Mouse (Mus musculus): Measurements from ENCODE around the gene Wdr25. TPM values are rescaled to one million over a fixed set of nuclear protein-coding genes. Genes with fewer than 3 reads are reported as not detected.
A peak's percentile ranks its signal among the peaks of the same experiment; 100 is the strongest.

Gene Wdr25
- total and polyA plus RNA-seq, 3 experiments, result 8.7 to 10.8 TPM; not detected in 1

GRCm38 (mm10) chr12:108953838-108954237 is 60.4 kb downstream of the Wdr25 start:
- Histone ChIP-seq H3K9ac (ENCODE audit: control insufficient read depth, low read depth, low read length, poor library complexity, severe bottlenecking) (no peak overlapping the region), H3K27me3 (ENCODE audit: control insufficient read depth in 1 of 2, insufficient read depth in 2 of 2, low read length in 2 of 2) (no peaks in the 10 kb centered on the region), H3K36me3 (ENCODE audit: control insufficient read depth in 1 of 2, insufficient read depth in 2 of 2, low read length in 2 of 2) (no peaks in the 10 kb centered on the region), H3K9me3 (replicated peaks; ENCODE audit: insufficient read depth, low read length) (no peaks in the 10 kb centered on the region), H3K4me1 (ENCODE audit: control insufficient read depth in 1 of 2, insufficient read depth in 2 of 2, low read length in 2 of 2) (no peaks in the 10 kb centered on the region; a peak in 1 of 4 replicates), H3K27ac (ENCODE audit: control insufficient read depth, low read depth, low read length) (no peak overlapping the region), H3K79me2 (ENCODE audit: control insufficient read depth, insufficient read depth, low read length, poor library complexity) (no peaks in the 10 kb centered on the region), H3K4me3 (ENCODE audit: control insufficient read depth in 1 of 2, insufficient read depth in 1 of 2, low read depth in 2 of 2, low read length in 2 of 2) (no peak overlapping the region)
- TF ChIP-seq CTCF (IDR thresholded peaks at IDR 0.05 in 2 of 3, conservative IDR thresholded peaks at IDR 0.05 in 1 of 3; ENCODE audit: control insufficient read depth in 1 of 3, insufficient read depth in 1 of 3, low read depth in 2 of 3, low read length in 3 of 3, poor library complexity in 1 of 3, severe bottlenecking in 1 of 3) (0 out of 6 replicates have a peak, but pooled peaks of 1 of the 3 experiments have one; percentile 1), ZMIZ1 (IDR thresholded peaks at IDR 0.05; ENCODE audit: low read depth, low read length) (no peak), ZKSCAN1 (IDR thresholded peaks at IDR 0.05; ENCODE audit: low read depth, low read length) (no peak)
- DNase-seq (ENCODE audit: low read depth, low spot score), result no peak

- H3K27ac ChIP-seq (ENCODE audit: control insufficient read depth, low read depth, low read length), result no peak overlapping the region
- no peaks in the 10 kb centered on the region for H3K9me3 ChIP-seq (replicated peaks; ENCODE audit: insufficient read depth, low read length)
- no peak for DNase-seq (ENCODE audit: low read depth, low spot score)
- no peak overlapping the region for H3K9ac ChIP-seq (ENCODE audit: control insufficient read depth, low read depth, low read length, poor library complexity, severe bottlenecking)
- H3K4me1 ChIP-seq (ENCODE audit: control insufficient read depth in 1 of 2, insufficient read depth in 2 of 2, low read length in 2 of 2), result no peaks in the 10 kb centered on the region; a peak in 1 of 4 replicates
- H3K27me3 ChIP-seq (ENCODE audit: control insufficient read depth in 1 of 2, insufficient read depth in 2 of 2, low read length in 2 of 2), result no peaks in the 10 kb centered on the region
- no peak overlapping the region for H3K4me3 ChIP-seq (ENCODE audit: control insufficient read depth in 1 of 2, insufficient read depth in 1 of 2, low read depth in 2 of 2, low read length in 2 of 2)
- no peaks in the 10 kb centered on the region for H3K79me2 ChIP-seq (ENCODE audit: control insufficient read depth, insufficient read depth, low read length, poor library complexity)
- TF ChIP-seq ZMIZ1 (IDR thresholded peaks at IDR 0.05; ENCODE audit: low read depth, low read length), result no peak
- no peak for TF ChIP-seq BHLHE40 (IDR thresholded peaks at IDR 0.05; ENCODE audit: borderline replicate concordance, low read depth, low read length)
- TF ChIP-seq MYB (IDR thresholded peaks at IDR 0.05; ENCODE audit: low read depth, low read length), result no peak
- no peak for TF ChIP-seq ETS1 (IDR thresholded peaks at IDR 0.05; ENCODE audit: low read depth, low read length)
- TF ChIP-seq NRF1 (IDR thresholded peaks at IDR 0.05; ENCODE audit: insufficient read depth, low read depth, low read length, poor library complexity, severe bottlenecking), result no peak
- TF ChIP-seq SMC3 (IDR thresholded peaks at IDR 0.05; ENCODE audit: low read depth, low read length), result no peak
- TF ChIP-seq MAX (IDR thresholded peaks at IDR 0.05; ENCODE audit: low read length), result no peak
- TF ChIP-seq MAZ (IDR thresholded peaks at IDR 0.05; ENCODE audit: low read depth, low read length), result no peak
- H3K36me3 ChIP-seq (ENCODE audit: control insufficient read depth in 1 of 2, insufficient read depth in 2 of 2, low read length in 2 of 2), result no peaks in the 10 kb centered on the region
These were observed 61.0 kb downstream of the Wdr25 start for GRCm38 (mm10) chr12:108954456-108954855.

- Histone ChIP-seq H3K27ac (ENCODE audit: control insufficient read depth, low read depth, low read length) (no peak overlapping the region), H3K4me3 (ENCODE audit: control insufficient read depth in 1 of 2, insufficient read depth in 1 of 2, low read depth in 2 of 2, low read length in 2 of 2) (no peak overlapping the region), H3K79me2 (ENCODE audit: control insufficient read depth, insufficient read depth, low read length, poor library complexity) (no peaks in the 10 kb centered on the region), H3K36me3 (ENCODE audit: control insufficient read depth in 1 of 2, insufficient read depth in 2 of 2, low read length in 2 of 2) (no peaks in the 10 kb centered on the region), H3K27me3 (ENCODE audit: control insufficient read depth in 1 of 2, insufficient read depth in 2 of 2, low read length in 2 of 2) (no peaks in the 10 kb centered on the region), H3K4me1 (ENCODE audit: control insufficient read depth in 1 of 2, insufficient read depth in 2 of 2, low read length in 2 of 2) (no peaks in the 10 kb centered on the region; a peak in 1 of 4 replicates), H3K9ac (ENCODE audit: control insufficient read depth, low read depth, low read length, poor library complexity, severe bottlenecking) (no peak overlapping the region), H3K9me3 (replicated peaks; ENCODE audit: insufficient read depth, low read length) (no peaks in the 10 kb centered on the region)
- TF ChIP-seq ZNF384 (IDR thresholded peaks at IDR 0.05; ENCODE audit: low read depth, low read length) (no peak), MAZ (IDR thresholded peaks at IDR 0.05; ENCODE audit: low read depth, low read length) (no peak), ZMIZ1 (IDR thresholded peaks at IDR 0.05; ENCODE audit: low read depth, low read length) (no peak), USF1 (IDR thresholded peaks at IDR 0.05; ENCODE audit: low read depth, low read length) (no peak), ZC3H11A (IDR thresholded peaks at IDR 0.05; ENCODE audit: low read depth, low read length) (no peak), ETS1 (IDR thresholded peaks at IDR 0.05; ENCODE audit: low read depth, low read length) (no peak), CTCF (IDR thresholded peaks at IDR 0.05 in 2 of 3, conservative IDR thresholded peaks at IDR 0.05 in 1 of 3; ENCODE audit: control insufficient read depth in 1 of 3, insufficient read depth in 1 of 3, low read depth in 2 of 3, low read length in 3 of 3, poor library complexity in 1 of 3, severe bottlenecking in 1 of 3) (no peak), MAX (IDR thresholded peaks at IDR 0.05; ENCODE audit: low read length) (no peak), MXI1 (IDR thresholded peaks at IDR 0.05; ENCODE audit: low read depth, low read length) (no peak), GATA1 (IDR thresholded peaks at IDR 0.05; ENCODE audit: low read depth, low read length) (no peak), MAFK (IDR thresholded peaks at IDR 0.05; ENCODE audit: borderline replicate concordance, low read depth, low read length) (no peak), E2F4 (IDR thresholded peaks at IDR 0.05; ENCODE audit: borderline replicate concordance, low read depth, low read length) (no peak), KAT2A (conservative IDR thresholded peaks at IDR 0.05; ENCODE audit: low read depth, low read length) (no peak)
- DNase-seq (ENCODE audit: low read depth, low spot score), result no peak
These were observed 65.1 kb downstream of the Wdr25 start for GRCm38 (mm10) chr12:108958483-108958882.
